Comparison of ENCODE assay signal across 8 mouse cellular contexts in the genomic region with DNA sequence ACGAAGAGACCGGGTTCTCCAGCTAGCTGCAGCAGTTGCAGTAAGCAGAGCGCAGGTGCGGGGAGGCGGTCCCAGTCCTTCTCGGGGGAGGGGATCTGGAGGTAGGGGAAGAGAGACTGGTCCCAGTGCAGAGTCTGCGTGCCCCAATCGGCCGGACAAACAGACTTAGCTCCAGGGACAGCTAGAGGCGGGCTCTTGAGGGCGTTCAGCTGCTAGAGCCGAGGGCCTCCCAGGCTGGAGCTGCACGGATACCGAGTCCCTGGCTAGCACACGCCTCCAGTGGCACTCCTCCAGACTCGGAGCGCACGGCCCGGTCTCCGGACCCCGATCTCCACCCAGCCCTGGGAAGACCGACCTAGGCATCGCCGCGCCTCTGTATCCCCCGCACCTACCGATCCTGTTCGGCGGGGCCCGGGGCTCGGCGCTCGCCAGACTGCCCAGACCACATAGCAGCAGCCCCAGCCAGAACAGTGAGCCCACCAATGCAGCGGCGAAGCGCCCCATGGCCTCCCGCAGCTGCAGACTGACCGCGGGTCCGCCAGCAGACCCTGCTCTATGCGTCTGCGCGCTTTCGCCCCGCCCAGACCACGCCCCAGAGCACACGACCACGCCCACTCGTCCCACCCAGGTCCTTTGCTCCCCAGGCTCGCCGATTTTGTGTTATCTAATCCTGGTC. TPM values are rescaled to one million over a fixed set of nuclear protein-coding genes. Genes with fewer than 3 reads are reported as not detected.
DNase-seq lines count a peak whose midpoint lies in the region; ATAC-seq and TF ChIP-seq lines count a peak whose summit lies in the region.

TSS of gene Pcyox1 (minus strand) at position 574 of the 676 bp plus-strand sequence.

- under 1% methylated on average over 51 of the region's 51 CpGs for WGBS in forebrain, embryonic 11.5 days
- under 1% methylated on average over 49 of the region's 51 CpGs for WGBS in heart, embryonic 15.5 days
- under 1% methylated on average over 51 of the region's 51 CpGs for WGBS in liver, embryonic 13.5 days (ENCODE audit: insufficient replicate concordance)
- WGBS in stomach, embryonic 15.5 days, result under 1% methylated on average over 51 of the region's 51 CpGs

- H3K9ac ChIP-seq in CH12.LX (ENCODE audit: insufficient read depth, low read depth), result peak within 1 kb of the TSS; percentile 64
- peak within 1 kb of the TSS; percentile 79 for H3K9ac ChIP-seq in forebrain, embryonic 11.5 days (ENCODE audit: low read length)
- H3K9ac ChIP-seq in heart, embryonic 15.5 days, result peak within 1 kb of the TSS; percentile 88
- peak within 1 kb of the TSS; percentile 84 for H3K9ac ChIP-seq in liver, embryonic 13.5 days
- peak within 1 kb of the TSS; percentile 75 for H3K9ac ChIP-seq in stomach, embryonic 15.5 days

- peak within 1 kb of the TSS; percentile 27; the same call in 1 of the 2 replicates for H3K27ac ChIP-seq in CH12.LX (ENCODE audit: insufficient read depth, low read depth)
- H3K27ac ChIP-seq in forebrain, embryonic 11.5 days (ENCODE audit: low read depth, low read length), result peak within 1 kb of the TSS; percentile 81
- H3K27ac ChIP-seq in heart, embryonic 15.5 days, result peak within 1 kb of the TSS; percentile 85
- peak within 1 kb of the TSS; percentile 84 for H3K27ac ChIP-seq in liver, embryonic 13.5 days
- peak within 1 kb of the TSS; percentile 94 for H3K27ac ChIP-seq in stomach, embryonic 15.5 days

- peak within 1 kb of the TSS; percentile 94 for H3K4me2 ChIP-seq in CH12.LX (ENCODE audit: insufficient read depth, low read depth, poor library complexity, severe bottlenecking)
- H3K4me2 ChIP-seq in forebrain, embryonic 11.5 days (ENCODE audit: low read depth, low read length, severe bottlenecking), result peak within 1 kb of the TSS; percentile 79
- peak within 1 kb of the TSS; percentile 78 for H3K4me2 ChIP-seq in heart, embryonic 15.5 days
- peak within 1 kb of the TSS; percentile 87 for H3K4me2 ChIP-seq in liver, embryonic 13.5 days
- H3K4me2 ChIP-seq in stomach, embryonic 15.5 days, result peak within 1 kb of the TSS; percentile 81

- DNase-seq in CH12.LX (ENCODE audit: extremely low read depth), result peak; percentile 77
- DNase-seq in c-Kit-positive CD71-positive TER-119-negative erythroid progenitor cells, embryonic 14.5 days (ENCODE audit: low read depth), result peak; percentile 73
- peak; percentile 93 for DNase-seq in forebrain, embryonic 11.5 days (ENCODE audit: low spot score)
- peak; percentile 91 to 93 for DNase-seq in kidney, postnatal 25 days
- DNase-seq in liver, embryonic 13.5 days, result peak; percentile 81
- DNase-seq in neural tube, embryonic 10.5 days (ENCODE audit: extremely low spot score, low spot score), result peak; percentile 88

- ATAC-seq in forebrain, embryonic 11.5 days (replicated peaks; ENCODE audit: low FRiP score), result peak; percentile 95
- peak; percentile 95 for ATAC-seq in heart, embryonic 15.5 days (replicated peaks; ENCODE audit: insufficient number of reproducible peaks, insufficient read depth, low FRiP score, low read depth)
- peak; percentile 88 for ATAC-seq in liver, embryonic 13.5 days (ENCODE audit: low read depth)
- ATAC-seq in stomach, embryonic 15.5 days (ENCODE audit: insufficient read depth, low FRiP score, low read depth), result peak; percentile 92

- TF ChIP-seq POLR2A in CH12.LX (IDR thresholded peaks at IDR 0.05; ENCODE audit: low read depth, low read length), result peak; percentile 92

- peaks cover 3 to 21% of the 10 kb centered on the region in 2 experiments; a peak in 3 of 4 replicates for H3K4me1 ChIP-seq in CH12.LX (ENCODE audit: control insufficient read depth in 1 of 2, insufficient read depth in 2 of 2)
- H3K4me1 ChIP-seq in forebrain, embryonic 11.5 days (replicated peaks; ENCODE audit: control insufficient read depth, insufficient read depth, low read length), result no peaks in the 10 kb centered on the region
- H3K4me1 ChIP-seq in heart, embryonic 15.5 days (replicated peaks), result peaks cover 29% of the 10 kb centered on the region
- peaks cover 55% of the 10 kb centered on the region for H3K4me1 ChIP-seq in liver, embryonic 13.5 days (replicated peaks)
- H3K4me1 ChIP-seq in stomach, embryonic 15.5 days, result peaks cover 7% of the 10 kb centered on the region

- in situ Hi-C loops in CH12.LX (cut with MboI; ENCODE audit: low pct_ligation_motif_present, low pct_unique_long_range_greater_than_20kb, low sequenced_read_pairs), result no loop called here

- no peaks in the 10 kb centered on the region; the same call in 1 of the 2 replicates for H3K79me2 ChIP-seq in CH12.LX (replicated peaks; ENCODE audit: control insufficient read depth, extremely low read depth, insufficient read depth, poor library complexity, severe bottlenecking)

- peak within 1 kb of the TSS; percentile 82 to 87 (median 84) for H3K4me3 ChIP-seq in CH12.LX (replicated peaks in 1 of 3; ENCODE audit: low read depth in 2 of 3, low read length in 2 of 3, poor library complexity in 1 of 3)
- H3K4me3 ChIP-seq in forebrain, embryonic 11.5 days (ENCODE audit: low read depth, low read length), result peak within 1 kb of the TSS; percentile 73
- H3K4me3 ChIP-seq in heart, embryonic 15.5 days, result peak within 1 kb of the TSS; percentile 76
- peak within 1 kb of the TSS; percentile 82 for H3K4me3 ChIP-seq in liver, embryonic 13.5 days (replicated peaks)
- peak within 1 kb of the TSS; percentile 89 for H3K4me3 ChIP-seq in stomach, embryonic 15.5 days (replicated peaks)

- TF ChIP-seq CTCF in CH12.LX (conservative IDR thresholded peaks at IDR 0.05 in 1 of 2, IDR thresholded peaks at IDR 0.05 in 1 of 2; ENCODE audit: low read depth in 2 of 2, low read length in 2 of 2), result no peak

- H3K9me3 ChIP-seq in CH12.LX (replicated peaks; ENCODE audit: low read length), result no peaks in the 10 kb centered on the region
- H3K9me3 ChIP-seq in forebrain, embryonic 11.5 days (ENCODE audit: control insufficient read depth, low read length), result no peaks in the 10 kb centered on the region
- no peaks in the 10 kb centered on the region for H3K9me3 ChIP-seq in heart, embryonic 15.5 days (replicated peaks)
- no peaks in the 10 kb centered on the region for H3K9me3 ChIP-seq in liver, embryonic 13.5 days (replicated peaks)
- no peaks in the 10 kb centered on the region for H3K9me3 ChIP-seq in stomach, embryonic 15.5 days

- dilution Hi-C loops in CH12.LX (cut with MboI; ENCODE audit: extremely low pct_ligation_motif_present, extremely low pct_unique_long_range_greater_than_20kb, low sequenced_read_pairs), result no loop called here

- TF ChIP-seq EP300 in CH12.LX (IDR thresholded peaks at IDR 0.05; ENCODE audit: low read length), result no peak

- peaks cover 8% of the 10 kb centered on the region for H3K27me3 ChIP-seq in CH12.LX (replicated peaks)
- H3K27me3 ChIP-seq in forebrain, embryonic 11.5 days (ENCODE audit: control insufficient read depth, insufficient read depth, low read length), result no peaks in the 10 kb centered on the region
- H3K27me3 ChIP-seq in heart, embryonic 15.5 days, result no peaks in the 10 kb centered on the region
- H3K27me3 ChIP-seq in liver, embryonic 13.5 days, result no peaks in the 10 kb centered on the region
- H3K27me3 ChIP-seq in stomach, embryonic 15.5 days (replicated peaks), result no peaks in the 10 kb centered on the region

- peaks cover 14 to 21% of the 10 kb centered on the region in 2 experiments for H3K36me3 ChIP-seq in CH12.LX (replicated peaks in 1 of 2; ENCODE audit: control insufficient read depth in 1 of 2, insufficient read depth in 1 of 2, low read length in 1 of 2)
- H3K36me3 ChIP-seq in forebrain, embryonic 11.5 days (ENCODE audit: control insufficient read depth, insufficient read depth, low read length), result peaks cover 8% of the 10 kb centered on the region; the same call in 1 of the 2 replicates
- peaks cover 10% of the 10 kb centered on the region for H3K36me3 ChIP-seq in heart, embryonic 15.5 days
- peaks cover 20% of the 10 kb centered on the region for H3K36me3 ChIP-seq in liver, embryonic 13.5 days
- peaks cover 16% of the 10 kb centered on the region for H3K36me3 ChIP-seq in stomach, embryonic 15.5 days

- no peak for TF ChIP-seq RAD21 in CH12.LX (IDR thresholded peaks at IDR 0.05; ENCODE audit: low read depth, low read length)

TF ChIP-seq in CH12.LX, 34 proteins besides CTCF, POLR2A, EP300 and RAD21:
- peak; percentile 86 for TF ChIP-seq ZMIZ1 (IDR thresholded peaks at IDR 0.05; ENCODE audit: low read depth, low read length)
- peak; percentile 66 for TF ChIP-seq TCF12 (IDR thresholded peaks at IDR 0.05; ENCODE audit: low read depth, low read length)
- peak; percentile 28; the same call in 1 of the 2 replicates for TF ChIP-seq MXI1 (IDR thresholded peaks at IDR 0.05; ENCODE audit: low read depth, low read length)
- TF ChIP-seq HCFC1 (IDR thresholded peaks at IDR 0.05; ENCODE audit: low read depth, low read length), result peak; percentile 30; the same call in 1 of the 2 replicates
- TF ChIP-seq NELFE (IDR thresholded peaks at IDR 0.05; ENCODE audit: low read depth, low read length), result peak; percentile 79; the same call in 1 of the 2 replicates
- TF ChIP-seq GABPA (IDR thresholded peaks at IDR 0.05; ENCODE audit: insufficient replicate concordance, low read depth, low read length), result no peak
- 0 out of 2 replicates have a peak, but pooled peaks have one; percentile 32 for TF ChIP-seq MAX (IDR thresholded peaks at IDR 0.05; ENCODE audit: low read length)
- 0 out of 2 replicates have a peak, but pooled peaks have one; percentile 45 for TF ChIP-seq POLR2AphosphoS2 (IDR thresholded peaks at IDR 0.05; ENCODE audit: low read depth, low read length)
- peak; percentile 36; the same call in 1 of the 2 replicates for TF ChIP-seq TBP (conservative IDR thresholded peaks at IDR 0.05; ENCODE audit: low read depth, low read length)
- peak; percentile 74 for TF ChIP-seq SIN3A (IDR thresholded peaks at IDR 0.05; ENCODE audit: low read length)
- peak; percentile 52; the same call in 1 of the 2 replicates for TF ChIP-seq UBTF (IDR thresholded peaks at IDR 0.05; ENCODE audit: low read depth, low read length)
- no peak for TF ChIP-seq KAT2A (IDR thresholded peaks at IDR 0.05; ENCODE audit: insufficient replicate concordance, low read length)
- TF ChIP-seq CHD2 (IDR thresholded peaks at IDR 0.05; ENCODE audit: low read length), result 0 out of 2 replicates have a peak, but pooled peaks have one; percentile 33
- TF ChIP-seq USF1 (IDR thresholded peaks at IDR 0.05; ENCODE audit: low read depth, low read length), result no peak
- TF ChIP-seq NRF1 (IDR thresholded peaks at IDR 0.05; ENCODE audit: low read depth, low read length), result peak; percentile 85
TF ChIP-seq in CH12.LX: peak in this region for 12.

RNA-seq across cellular contexts. Expression of gene Pcyox1, which starts in this region (rescaled TPM):
- 12.8 and 14.1 TPM in 2 replicates for total RNA-seq in CH12.LX (2012; rRNA removed)
- 10.7 and 12.9 TPM in 2 replicates for total RNA-seq in CH12.LX (2014; rRNA removed)
- polyA plus RNA-seq in CH12.LX (2012; ENCODE audit: insufficient read length, low read depth), result 8.7 TPM in 2 replicates
- 94.8 and 95.3 TPM in 2 replicates for polyA plus RNA-seq in forebrain, embryonic 11.5 days (2014; fragmentation: Nextera tagmentation; extraction: Ambion mirVana)
- polyA plus RNA-seq in heart, embryonic 15.5 days (2015; fragmentation: Nextera tagmentation; extraction: Ambion mirVana), result 49.8 and 54.7 TPM in 2 replicates
- polyA plus RNA-seq in liver, embryonic 13.5 days (2015; fragmentation: Nextera tagmentation; extraction: Ambion mirVana), result 38.1 and 51.3 TPM in 2 replicates
- 93.0 and 97.9 TPM in 2 replicates for polyA plus RNA-seq in stomach, embryonic 15.5 days (2015; fragmentation: Nextera tagmentation; extraction: Ambion mirVana)

Comparison
In these comparisons a context has a peak if more than half of its experiments do, and no peak if none do; other contexts are left out.
1. Peak in every context shown above with its lines: DNase-seq, ATAC-seq, H3K4me3 ChIP-seq and H3K27ac ChIP-seq.
2. H3K27ac ChIP-seq: peak in every context shown above with its lines; median percentile 94 in stomach, embryonic 15.5 days; 85 in heart, embryonic 15.5 days; 84 in liver, embryonic 13.5 days; 81 in forebrain, embryonic 11.5 days; 27 in CH12.LX.